Mouse (Mus musculus) heart, embryonic 14.5 days (tissue): ENCODE results near the gene Gm20877. TPM values are rescaled to one million over a fixed set of nuclear protein-coding genes. Genes with fewer than 3 reads are reported as not detected.
"Not testable (repeated sequence)": the region's sequence is repeated elsewhere in the genome, so short reads cannot be mapped to it uniquely, and the experiment has no call there.

Source experiments
- ATAC-seq: fragments of 200-750 bp; cut with Nextera tagmentation; 2 replicates; pipeline ENCODE4 v1.8.0; 2017; ENCODE audit warnings: low read depth, moderate TSS enrichment; ENCODE audit not compliant: insufficient number of reproducible peaks, insufficient read depth, low FRiP score
- H3K27ac ChIP-seq, 2 experiments: fragments of 200-500 bp in 1 of 2; fragments of 300-500 bp in 1 of 2; sonication (generic) in 1 of 2; replicated peaks in 1 of 2; 2 replicates each; pipeline ENCODE4 v1.5.1; 2012 to 2014; ENCODE audit warnings: low read depth in 2 of 2, low read length in 2 of 2, control low read depth in 1 of 2, mild to moderate bottlenecking in 1 of 2, mixed read lengths in 1 of 2; ENCODE audit not compliant: control insufficient read depth in 1 of 2, insufficient read depth in 1 of 2
- H3K27me3 ChIP-seq: fragments of 300-500 bp; sonication (generic); 2 replicates; pipeline ENCODE4 v1.6.1; 2014; ENCODE audit warnings: mild to moderate bottlenecking, low read length, control low read depth; ENCODE audit not compliant: control insufficient read depth, insufficient read depth
- H3K36me3 ChIP-seq: fragments of 300-500 bp; sonication (generic); 2 replicates; pipeline ENCODE4 v1.6.1; 2014; ENCODE audit warnings: mild to moderate bottlenecking, control low read depth, low read length, mixed read lengths; ENCODE audit not compliant: control insufficient read depth, insufficient read depth
- H3K4me1 ChIP-seq, 2 experiments: fragments of 200-500 bp in 1 of 2; fragments of 300-500 bp in 1 of 2; sonication (generic) in 1 of 2; 2 replicates each; pipeline ENCODE4 v1.6.1; 2012 to 2014; ENCODE audit warnings: low read length in 2 of 2, control low read depth in 1 of 2, mixed read lengths in 1 of 2; ENCODE audit not compliant: control insufficient read depth in 2 of 2, insufficient read depth in 2 of 2
- H3K4me2 ChIP-seq: fragments of 300-500 bp; sonication (generic); 2 replicates; pipeline ENCODE4 v1.6.1; 2014; ENCODE audit warnings: mild to moderate bottlenecking, low read length
- H3K4me3 ChIP-seq, 2 experiments: fragments of 200-500 bp in 1 of 2; fragments of 300-500 bp in 1 of 2; sonication (generic) in 1 of 2; 2 replicates each; pipeline ENCODE4 v1.5.1; 2012 to 2014; ENCODE audit warnings: low read length in 2 of 2, mild to moderate bottlenecking in 2 of 2, control low read depth in 1 of 2, low read depth in 1 of 2, moderate library complexity in 1 of 2; ENCODE audit not compliant: control insufficient read depth in 1 of 2, insufficient read depth in 1 of 2
- H3K9ac ChIP-seq: fragments of 300-500 bp; sonication (generic); 2 replicates; pipeline ENCODE4 v1.6.1; 2014; ENCODE audit warnings: mild to moderate bottlenecking, low read length
- H3K9me3 ChIP-seq: fragments of 300-500 bp; sonication (generic); 2 replicates; pipeline ENCODE4 v1.6.1; 2016; ENCODE audit warnings: low read length, control low read depth; ENCODE audit not compliant: control insufficient read depth
- WGBS: fragments of 180-500 bp; shearing (Covaris S2); extraction: QIAGEN DNeasy Blood & Tissue Kit; methylation state at CpG from one replicate; pipeline ENCODE4 v1.1.7; 2014; 5-methylcytosine and 5-hydroxymethylcytosine counted together
- polyA plus RNA-seq: library from polyadenylated mRNA; unstranded; fragments of >200 nt; fragmentation: Nextera tagmentation; extraction: Ambion mirVana; gene quantifications from 2 replicates; pipeline ENCODE4 v1.2.1, GENCODE M21; 2014

Gm20877 gene
- polyA plus RNA-seq, result not detected in 2 replicates

DNA sequence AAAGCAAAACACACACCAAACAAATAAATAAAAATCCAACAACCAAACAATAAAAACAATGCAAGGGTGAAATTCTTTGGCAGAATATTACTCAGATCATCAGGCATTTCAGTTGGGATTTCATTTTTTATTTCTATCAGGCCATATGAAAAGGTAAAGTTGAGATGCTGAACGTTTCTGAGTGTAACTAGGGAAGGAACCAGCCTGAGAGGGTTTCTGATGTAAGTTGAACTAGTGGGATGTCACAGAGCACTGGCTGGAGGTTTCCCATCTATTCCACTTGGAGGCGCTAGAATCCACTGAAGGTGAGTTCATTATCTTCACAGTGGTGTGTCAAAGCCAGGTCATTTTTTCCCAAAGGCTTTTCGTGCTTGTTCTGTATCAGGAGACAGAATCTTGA, at the start of gene Gm20877:
TSS of gene Gm20877 (plus strand) at position 301 of the 400 bp plus-strand sequence.
- H3K36me3 ChIP-seq, ATAC-seq, H3K9ac ChIP-seq, H3K27ac ChIP-seq, H3K4me1 ChIP-seq, H3K4me2 ChIP-seq, H3K27me3 ChIP-seq, H3K9me3 ChIP-seq, H3K4me3 ChIP-seq: not testable (repeated sequence)
- WGBS, result no CpG with 5 or more reads among the region's 3 CpGs
